Mouse (Mus musculus): Measurements from ENCODE around the gene Derl3.

GRCm38 (mm10) chr10:75898846-75899245 is 5.6 kb downstream of the Derl3 start:
- no peak for TF ChIP-seq POLR2A (IDR thresholded peaks at IDR 0.05; ENCODE audit: low read depth, low read length)
- TF ChIP-seq CTCF (IDR thresholded peaks at IDR 0.05; ENCODE audit: borderline replicate concordance, insufficient read depth, low read length): no peak

Data from embryonic fibroblast, embryonic 13.5 days (primary cell).